Mouse (Mus musculus) spleen, postnatal 4 days (tissue): ENCODE measurements around the gene Rgl2.

ENCODE experiments used
- DNase-seq, 2 experiments: peaks; one replicate each; pipeline ENCODE4 v3.0.0; 2022; ENCODE audit warnings: low spot score in 2 of 2

The Rgl2 gene

DNA sequence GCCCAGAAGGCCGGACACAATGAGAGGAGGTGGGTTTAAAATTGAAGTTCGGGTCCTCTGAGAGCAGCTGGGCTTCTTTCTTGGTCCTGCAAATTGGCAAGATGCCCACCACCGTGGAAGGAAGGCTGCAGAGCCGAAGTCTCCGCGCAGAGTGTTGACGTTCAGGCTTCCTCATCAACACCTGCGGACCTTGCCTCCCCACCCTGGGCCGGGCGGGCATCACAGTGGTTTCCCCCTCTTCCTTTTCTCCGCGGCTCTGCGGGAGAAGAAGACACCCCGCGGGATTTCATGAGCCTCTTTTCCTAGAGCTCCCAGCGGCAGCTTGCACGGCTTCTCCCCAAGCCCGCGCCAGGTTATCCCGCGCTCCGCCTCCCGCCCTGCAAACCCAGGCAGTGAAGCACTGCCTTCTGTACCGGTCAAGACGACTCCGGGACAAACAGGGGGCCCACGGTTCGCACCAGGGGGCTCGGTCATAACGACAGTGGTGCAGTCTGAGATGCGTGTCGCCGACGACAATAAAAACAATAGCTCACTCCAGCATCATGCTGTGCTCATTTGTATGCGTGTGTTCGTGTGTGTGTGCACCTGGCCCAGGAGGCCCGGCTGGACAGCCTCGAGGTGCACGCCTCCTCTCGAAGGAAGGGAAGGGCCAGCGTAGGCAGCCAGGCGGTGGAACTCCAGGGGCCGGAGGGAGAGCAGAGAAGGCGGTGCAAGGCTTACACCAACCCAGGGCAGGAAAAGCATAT lies 20.8 kb upstream of the Rgl2 start:
- peak; percentile 56 to 83 for DNase-seq

DNA sequence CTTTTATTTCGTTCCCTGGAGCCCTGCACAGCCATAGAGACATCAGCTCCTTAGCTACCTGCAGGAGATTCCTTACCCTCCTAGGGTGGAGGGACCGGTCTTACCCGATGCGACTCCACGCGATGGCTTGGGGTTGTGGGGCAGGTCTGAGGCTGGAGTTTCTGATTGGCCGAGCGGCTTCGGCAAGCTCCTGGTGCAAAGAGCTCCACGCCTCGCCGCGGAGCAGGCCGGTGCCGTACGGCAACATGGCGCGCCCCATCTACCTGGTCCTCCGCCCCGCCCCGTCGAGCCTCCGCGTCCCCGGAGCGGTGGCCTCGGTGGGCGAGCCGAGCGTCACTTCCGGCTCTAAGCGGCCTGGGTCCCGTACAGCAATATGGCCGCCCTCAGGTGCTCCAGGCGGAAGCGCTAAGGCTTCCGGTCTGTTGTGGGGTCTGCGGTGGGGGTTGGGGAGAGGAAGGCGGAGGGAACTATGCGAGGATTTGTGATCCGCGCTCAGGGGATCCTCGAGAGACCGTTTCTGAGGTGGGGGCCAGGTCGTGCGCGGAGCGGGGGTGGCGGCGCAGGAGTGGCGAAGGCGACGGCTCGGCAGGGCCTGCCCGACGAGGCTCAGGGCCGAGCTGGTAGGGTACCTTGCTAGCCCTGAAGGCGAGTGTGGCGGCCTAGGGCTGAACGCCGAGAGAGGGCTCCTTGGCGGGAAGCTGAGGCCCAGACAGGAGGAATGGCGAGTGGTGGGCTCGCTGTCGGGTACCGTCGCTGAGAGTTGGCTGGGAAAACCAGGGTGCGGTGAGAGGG lies 20.1 kb upstream of the Rgl2 start, which contains the start of gene Daxx:
Gene Daxx (plus strand): TSS at position 338 of the 792 bp plus-strand sequence.
- peak; percentile 99 for DNase-seq

GRCm38 (mm10) chr17:33909869-33910250 lies 19.5 kb upstream of the Rgl2 start:
- no peak for DNase-seq

GRCm38 (mm10) chr17:33910346-33911051 lies 18.8 kb upstream of the Rgl2 start:
- no peak for DNase-seq

GRCm38 (mm10) chr17:33911052-33911812 lies 18.1 kb upstream of the Rgl2 start:
- DNase-seq = no peak

DNA sequence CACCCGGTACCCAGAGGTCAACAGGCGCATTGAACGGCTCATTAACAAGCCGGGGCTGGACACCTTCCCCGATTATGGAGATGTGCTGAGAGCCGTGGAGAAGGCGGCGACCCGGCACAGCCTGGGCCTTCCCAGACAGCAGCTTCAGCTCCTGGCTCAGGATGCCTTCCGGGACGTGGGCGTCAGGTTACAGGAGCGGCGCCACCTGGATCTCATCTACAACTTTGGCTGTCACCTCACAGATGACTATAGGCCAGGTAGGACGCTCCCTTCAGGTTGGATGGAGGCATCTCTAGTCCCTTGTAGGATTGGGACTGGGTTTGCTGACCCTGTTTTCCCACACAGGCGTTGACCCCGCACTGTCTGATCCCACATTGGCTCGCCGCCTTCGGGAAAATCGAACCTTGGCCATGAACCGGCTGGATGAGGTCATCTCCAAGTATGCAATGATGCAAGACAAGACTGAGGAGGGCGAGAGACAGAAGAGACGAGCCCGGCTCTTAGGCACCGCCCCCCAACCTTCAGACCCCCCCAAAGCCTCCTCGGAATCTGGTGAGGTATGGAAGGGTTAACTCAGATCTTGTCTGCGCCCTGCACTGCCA lies 17.4 kb upstream of the Rgl2 start:
- no peak for DNase-seq

- no peak for DNase-seq
These were observed 16.1 kb upstream of the Rgl2 start for GRCm38 (mm10) chr17:33913264-33913663.

DNA sequence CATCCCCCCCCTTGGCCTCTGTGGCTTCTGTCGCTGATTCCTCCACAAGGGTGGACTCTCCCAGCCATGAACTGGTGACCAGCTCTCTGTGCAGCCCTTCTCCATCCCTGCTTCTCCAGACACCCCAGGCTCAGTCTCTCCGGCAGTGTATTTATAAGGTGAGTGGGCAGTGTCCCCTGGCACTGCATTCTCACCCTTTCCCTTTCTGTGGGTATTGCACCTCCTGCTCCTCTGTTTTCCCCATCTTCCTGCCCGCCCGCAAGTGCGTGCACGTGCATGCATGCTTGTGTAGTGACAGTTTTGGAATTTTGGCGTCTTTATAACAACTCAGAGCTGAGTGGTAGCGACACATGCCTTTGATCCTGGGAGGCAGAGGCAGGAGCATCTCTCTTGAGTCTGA lies 15.4 kb upstream of the Rgl2 start:
- DNase-seq = no peak

DNA sequence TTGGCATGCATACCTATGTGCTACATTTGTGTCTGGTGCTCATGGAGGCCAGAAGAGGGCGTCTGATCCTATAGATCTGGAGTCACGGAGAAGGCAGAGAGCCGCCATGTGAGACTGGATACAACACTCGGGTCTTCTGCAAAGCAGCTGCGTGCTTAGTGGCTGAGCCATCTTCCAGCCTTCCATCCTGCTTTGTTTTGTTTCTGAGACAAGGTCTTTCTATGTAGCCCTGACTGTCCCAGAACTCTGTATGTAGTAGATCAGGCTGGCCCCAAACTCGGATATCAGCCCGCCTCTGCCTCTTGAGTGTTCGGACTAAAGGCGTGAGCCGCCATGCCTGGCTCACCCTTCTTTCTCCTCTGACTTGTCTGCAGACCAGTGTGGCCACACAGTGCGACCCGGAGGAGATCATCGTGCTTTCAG lies 14.4 kb upstream of the Rgl2 start:
- DNase-seq = peak; percentile 16 to 65

DNA sequence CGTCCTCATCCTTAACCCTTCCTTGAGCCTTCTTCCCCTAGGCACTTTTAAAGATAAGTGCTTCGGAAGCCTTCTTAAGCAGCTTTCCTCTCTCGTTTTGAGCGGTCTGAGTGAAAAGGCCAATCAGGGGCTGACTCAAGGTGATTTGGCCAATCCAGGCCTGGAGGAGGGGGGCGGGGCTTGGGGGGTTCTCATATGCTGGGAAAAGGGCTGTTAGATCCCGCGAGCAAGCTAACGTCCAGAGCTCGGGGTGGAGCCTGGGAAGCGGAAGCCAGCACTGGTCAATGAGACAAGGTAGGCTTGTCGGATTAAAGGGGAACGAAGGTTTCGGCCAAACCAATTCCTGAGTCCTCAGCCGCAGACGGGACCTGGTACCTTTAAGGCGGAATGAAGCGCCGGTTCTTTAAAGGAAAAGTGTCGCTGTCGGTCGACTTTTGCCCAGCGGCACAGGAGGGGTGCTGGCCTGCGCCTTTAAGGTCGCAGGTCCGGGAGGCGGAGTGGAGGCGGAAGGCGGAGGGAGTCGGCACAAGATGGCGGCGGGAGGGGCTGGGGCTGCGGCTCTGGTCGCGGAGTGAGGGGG lies 13.6 kb upstream of the Rgl2 start, which contains the start of the genes Tapbp and Zbtb22:
Gene Tapbp (plus strand): TSS at position 229 of the 580 bp plus-strand sequence.
Gene Zbtb22 (plus strand): TSS at position 234 of the 580 bp plus-strand sequence.
- peak; percentile 92 to 95 for DNase-seq

DNA sequence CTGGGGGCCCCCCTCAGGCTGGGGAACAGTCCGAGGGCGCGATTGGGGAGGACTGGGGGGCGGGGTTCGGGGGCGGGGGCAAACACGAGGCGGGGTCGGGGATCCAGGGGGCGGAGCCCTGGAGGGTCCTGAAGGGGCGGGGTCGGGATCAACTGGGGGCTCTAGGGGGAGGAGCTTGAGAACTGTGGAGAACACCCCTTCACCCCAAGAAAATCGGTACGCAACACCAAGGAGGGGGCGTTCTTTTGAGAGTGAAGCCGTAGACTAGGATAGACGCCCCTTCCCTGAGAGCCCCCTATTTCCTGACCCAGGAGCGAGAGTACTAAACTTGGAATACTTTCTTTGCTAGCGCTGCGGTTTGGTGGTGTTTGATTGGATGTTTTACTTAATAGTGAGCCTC lies 13.0 kb upstream of the Rgl2 start:
- no peak for DNase-seq

GRCm38 (mm10) chr17:33916847-33917655 lies 12.3 kb upstream of the Rgl2 start:
- DNase-seq = peak; percentile 26 to 66

GRCm38 (mm10) chr17:33917656-33918292 lies 11.6 kb upstream of the Rgl2 start:
- peak in 1 of 2 experiments; percentile 67 for DNase-seq

- peak; percentile 53 to 75 for DNase-seq
These were observed 10.8 kb upstream of the Rgl2 start for GRCm38 (mm10) chr17:33918293-33919203.

- DNase-seq = peak; percentile 89 to 91
These were observed 9.7 kb upstream of the Rgl2 start for GRCm38 (mm10) chr17:33919351-33920281.

- peak; percentile 89 to 95 for DNase-seq
These were observed 8.9 kb upstream of the Rgl2 start for GRCm38 (mm10) chr17:33920282-33921097.
